Mouse (Mus musculus): ENCODE data around the gene Zc3hav1. TPM values are rescaled to one million over a fixed set of nuclear protein-coding genes. Genes with fewer than 3 reads are reported as not detected.
"Not testable (repeated sequence)": the region's sequence is repeated elsewhere in the genome, so short reads cannot be mapped to it uniquely, and the experiment has no call there.

Gene Zc3hav1
- polyA plus RNA-seq, 1 experiment = 34.7 TPM

- TF ChIP-seq CTCF (IDR thresholded peaks at IDR 0.05; ENCODE audit: extremely low read depth, insufficient read length, insufficient replicate concordance, low read depth, low read length) = no peak
- no peak for TF ChIP-seq POLR2A (IDR thresholded peaks at IDR 0.05; ENCODE audit: low read depth, low read length)
- WGBS = 63% methylated on average over 4 of the region's 4 CpGs
- H3K36me3 ChIP-seq (ENCODE audit: control insufficient read depth, insufficient read depth, low read length) = no peaks in the 10 kb centered on the region
These were observed 9.0 kb upstream of the Zc3hav1 start for GRCm38 (mm10) chr6:38363370-38363769.

GRCm38 (mm10) chr6:38361937-38362336 lies 7.5 kb upstream of the Zc3hav1 start:
- WGBS = 63% methylated on average over 1 of the region's 1 CpGs
- H3K36me3 ChIP-seq (ENCODE audit: control insufficient read depth, insufficient read depth, low read length) = no peaks in the 10 kb centered on the region
- no peak for TF ChIP-seq CTCF (IDR thresholded peaks at IDR 0.05; ENCODE audit: extremely low read depth, insufficient read length, insufficient replicate concordance, low read depth, low read length)
- TF ChIP-seq POLR2A (IDR thresholded peaks at IDR 0.05; ENCODE audit: low read depth, low read length) = no peak
- H3K4me3 ChIP-seq (ENCODE audit: low read depth, low read length) = no peak overlapping the region
- H3K27me3 ChIP-seq (ENCODE audit: control insufficient read depth, insufficient read depth, low read length) = no peaks in the 10 kb centered on the region
- H3K4me1 ChIP-seq (ENCODE audit: control insufficient read depth, insufficient read depth, insufficient read length, low read length) = no peaks in the 10 kb centered on the region
- no peak overlapping the region for H3K27ac ChIP-seq (ENCODE audit: insufficient read depth, low read depth, low read length)

More at GRCm38 (mm10) chr6:38363370-38363769, 9.0 kb upstream of the Zc3hav1 start:
- Histone ChIP-seq H3K27me3 (ENCODE audit: control insufficient read depth, insufficient read depth, low read length) (no peaks in the 10 kb centered on the region), H3K4me3 (ENCODE audit: low read depth, low read length) (no peak overlapping the region), H3K4me1 (ENCODE audit: control insufficient read depth, insufficient read depth, insufficient read length, low read length) (no peaks in the 10 kb centered on the region), H3K27ac (ENCODE audit: insufficient read depth, low read depth, low read length) (no peak overlapping the region)

- Histone ChIP-seq H3K4me1 (ENCODE audit: control insufficient read depth, insufficient read depth, insufficient read length, low read length) (peaks cover under 1% of the 10 kb centered on the region; the same call in 1 of the 2 replicates), H3K36me3 (ENCODE audit: control insufficient read depth, insufficient read depth, low read length) (no peaks in the 10 kb centered on the region), H3K27ac (ENCODE audit: insufficient read depth, low read depth, low read length) (no peak overlapping the region), H3K27me3 (ENCODE audit: control insufficient read depth, insufficient read depth, low read length) (no peaks in the 10 kb centered on the region), H3K4me3 (ENCODE audit: low read depth, low read length) (no peak overlapping the region)
- TF ChIP-seq POLR2A (IDR thresholded peaks at IDR 0.05; ENCODE audit: low read depth, low read length) = no peak
- no peak for TF ChIP-seq CTCF (IDR thresholded peaks at IDR 0.05; ENCODE audit: extremely low read depth, insufficient read length, insufficient replicate concordance, low read depth, low read length)
- WGBS = 35% methylated on average over 4 of the region's 4 CpGs
These were observed 6.7 kb upstream of the Zc3hav1 start for GRCm38 (mm10) chr6:38361065-38361464.

GRCm38 (mm10) chr6:38359736-38360499 lies 5.5 kb upstream of the Zc3hav1 start:
- Histone ChIP-seq H3K4me1 (ENCODE audit: control insufficient read depth, insufficient read depth, insufficient read length, low read length) (peaks cover 3% of the 10 kb centered on the region; the same call in 1 of the 2 replicates), H3K36me3 (ENCODE audit: control insufficient read depth, insufficient read depth, low read length) (no peaks in the 10 kb centered on the region), H3K27me3 (ENCODE audit: control insufficient read depth, insufficient read depth, low read length) (no peaks in the 10 kb centered on the region), H3K27ac (ENCODE audit: insufficient read depth, low read depth, low read length) (no peak overlapping the region), H3K4me3 (ENCODE audit: low read depth, low read length) (no peak overlapping the region)
- no peak for TF ChIP-seq POLR2A (IDR thresholded peaks at IDR 0.05; ENCODE audit: low read depth, low read length)
- no peak for TF ChIP-seq CTCF (IDR thresholded peaks at IDR 0.05; ENCODE audit: extremely low read depth, insufficient read length, insufficient replicate concordance, low read depth, low read length)
- WGBS = 77% methylated on average over 12 of the region's 12 CpGs

GRCm38 (mm10) chr6:38359044-38359735 lies 4.8 kb upstream of the Zc3hav1 start:
- not testable (repeated sequence) for H3K36me3 ChIP-seq (ENCODE audit: control insufficient read depth, insufficient read depth, low read length); H3K4me1 ChIP-seq (ENCODE audit: control insufficient read depth, insufficient read depth, insufficient read length, low read length); H3K27ac ChIP-seq (ENCODE audit: insufficient read depth, low read depth, low read length); H3K27me3 ChIP-seq (ENCODE audit: control insufficient read depth, insufficient read depth, low read length); H3K4me3 ChIP-seq (ENCODE audit: low read depth, low read length)
- 92% methylated on average over 11 of the region's 11 CpGs for WGBS

GRCm38 (mm10) chr6:38358253-38359027 lies 4.0 kb upstream of the Zc3hav1 start:
- H3K27me3 ChIP-seq (ENCODE audit: control insufficient read depth, insufficient read depth, low read length) = no peaks in the 10 kb centered on the region
- H3K4me3 ChIP-seq (ENCODE audit: low read depth, low read length) = no peak overlapping the region
- TF ChIP-seq CTCF (IDR thresholded peaks at IDR 0.05; ENCODE audit: extremely low read depth, insufficient read length, insufficient replicate concordance, low read depth, low read length) (no peak), POLR2A (IDR thresholded peaks at IDR 0.05; ENCODE audit: low read depth, low read length) (no peak)
- 73% methylated on average over 8 of the region's 8 CpGs for WGBS
- H3K36me3 ChIP-seq (ENCODE audit: control insufficient read depth, insufficient read depth, low read length) = no peaks in the 10 kb centered on the region
- peaks cover 3% of the 10 kb centered on the region; the same call in 1 of the 2 replicates for H3K4me1 ChIP-seq (ENCODE audit: control insufficient read depth, insufficient read depth, insufficient read length, low read length)
- H3K27ac ChIP-seq (ENCODE audit: insufficient read depth, low read depth, low read length) = no peak overlapping the region

Data from small intestine, adult 2 months (tissue).